Mouse (Mus musculus): Measurements from ENCODE around the gene Jaml. TPM values are rescaled to one million over a fixed set of nuclear protein-coding genes. Genes with fewer than 3 reads are reported as not detected.

Jaml gene
- polyA plus RNA-seq, 1 experiment: not detected

GRCm38 (mm10) chr9:45048511-45048910, 30.5 kb upstream of the Jaml start:
- no peaks in the 10 kb centered on the region for H3K79me2 ChIP-seq (ENCODE audit: control insufficient read depth, insufficient read depth)

GRCm38 (mm10) chr9:45049731-45050130, 29.3 kb upstream of the Jaml start:
- TF ChIP-seq USF1 (IDR thresholded peaks at IDR 0.05; ENCODE audit: low read depth) (no peak), MYOG (IDR thresholded peaks at IDR 0.05; ENCODE audit: control insufficient read depth, extremely low read depth, insufficient read length) (no peak), CEBPB (IDR thresholded peaks at IDR 0.05; ENCODE audit: low read depth) (no peak), FOSL1 (IDR thresholded peaks at IDR 0.05; ENCODE audit: insufficient read depth, low read length, poor library complexity, severe bottlenecking) (no peak), MYOD1 (IDR thresholded peaks at IDR 0.05; ENCODE audit: control insufficient read depth, insufficient read length, low read depth) (no peak), MAX (IDR thresholded peaks at IDR 0.05) (no peak), CTCF (IDR thresholded peaks at IDR 0.05; ENCODE audit: control insufficient read depth, insufficient read depth, insufficient read length) (no peak)
- Histone ChIP-seq H3K79me3 (ENCODE audit: low read depth) (no peaks in the 10 kb centered on the region), H3ac (ENCODE audit: control insufficient read depth, insufficient read length, low read depth) (no peak overlapping the region), H3K36me3 (ENCODE audit: control insufficient read depth, insufficient read depth) (no peaks in the 10 kb centered on the region), H3K27me3 (ENCODE audit: control insufficient read depth, insufficient read depth, insufficient read length) (peaks cover 13% of the 10 kb centered on the region), H3K79me2 (ENCODE audit: control insufficient read depth, insufficient read depth) (no peaks in the 10 kb centered on the region), H3K4me3 (ENCODE audit: insufficient read depth, poor library complexity, severe bottlenecking) (no peak overlapping the region)

More at GRCm38 (mm10) chr9:45048511-45048910, 30.5 kb upstream of the Jaml start:
- no peak overlapping the region for H3ac ChIP-seq (ENCODE audit: control insufficient read depth, insufficient read length, low read depth)
- H3K36me3 ChIP-seq (ENCODE audit: control insufficient read depth, insufficient read depth): no peaks in the 10 kb centered on the region
- H3K4me3 ChIP-seq (ENCODE audit: insufficient read depth, poor library complexity, severe bottlenecking): no peak overlapping the region
- H3K27me3 ChIP-seq (ENCODE audit: control insufficient read depth, insufficient read depth, insufficient read length): peaks cover 20% of the 10 kb centered on the region
- no peak for TF ChIP-seq MYOG (IDR thresholded peaks at IDR 0.05; ENCODE audit: control insufficient read depth, extremely low read depth, insufficient read length)
- TF ChIP-seq USF1 (IDR thresholded peaks at IDR 0.05; ENCODE audit: low read depth): no peak
- no peak for TF ChIP-seq CEBPB (IDR thresholded peaks at IDR 0.05; ENCODE audit: low read depth)
- no peak for TF ChIP-seq CTCF (IDR thresholded peaks at IDR 0.05; ENCODE audit: control insufficient read depth, insufficient read depth, insufficient read length)
- TF ChIP-seq MYOD1 (IDR thresholded peaks at IDR 0.05; ENCODE audit: control insufficient read depth, insufficient read length, low read depth): no peak
- TF ChIP-seq FOSL1 (IDR thresholded peaks at IDR 0.05; ENCODE audit: insufficient read depth, low read length, poor library complexity, severe bottlenecking): no peak
- no peak for TF ChIP-seq MAX (IDR thresholded peaks at IDR 0.05)
- no peaks in the 10 kb centered on the region for H3K79me3 ChIP-seq (ENCODE audit: low read depth)

GRCm38 (mm10) chr9:45050301-45050700, 28.7 kb upstream of the Jaml start:
- Histone ChIP-seq H3ac (ENCODE audit: control insufficient read depth, insufficient read length, low read depth) (no peak overlapping the region), H3K27me3 (ENCODE audit: control insufficient read depth, insufficient read depth, insufficient read length) (peaks cover 13% of the 10 kb centered on the region), H3K79me2 (ENCODE audit: control insufficient read depth, insufficient read depth) (no peaks in the 10 kb centered on the region), H3K4me3 (ENCODE audit: insufficient read depth, poor library complexity, severe bottlenecking) (no peak overlapping the region), H3K36me3 (ENCODE audit: control insufficient read depth, insufficient read depth) (no peaks in the 10 kb centered on the region), H3K79me3 (ENCODE audit: low read depth) (no peaks in the 10 kb centered on the region)
- no peak for TF ChIP-seq CTCF (IDR thresholded peaks at IDR 0.05; ENCODE audit: control insufficient read depth, insufficient read depth, insufficient read length)
- TF ChIP-seq MYOG (IDR thresholded peaks at IDR 0.05; ENCODE audit: control insufficient read depth, extremely low read depth, insufficient read length): no peak
- no peak for TF ChIP-seq USF1 (IDR thresholded peaks at IDR 0.05; ENCODE audit: low read depth)
- no peak for TF ChIP-seq FOSL1 (IDR thresholded peaks at IDR 0.05; ENCODE audit: insufficient read depth, low read length, poor library complexity, severe bottlenecking)
- no peak for TF ChIP-seq MAX (IDR thresholded peaks at IDR 0.05)
- TF ChIP-seq CEBPB (IDR thresholded peaks at IDR 0.05; ENCODE audit: low read depth): no peak
- TF ChIP-seq MYOD1 (IDR thresholded peaks at IDR 0.05; ENCODE audit: control insufficient read depth, insufficient read length, low read depth): no peak

GRCm38 (mm10) chr9:45055082-45055713, 23.8 kb upstream of the Jaml start, which contains the start of gene Mpzl3:
Gene Mpzl3, plus strand, starts transcription at chr9:45055186.
- Histone ChIP-seq H3K4me3 (ENCODE audit: insufficient read depth, poor library complexity, severe bottlenecking) (no peak within 1 kb of the TSS), H3ac (ENCODE audit: control insufficient read depth, insufficient read length, low read depth) (peak within 1 kb of the TSS; percentile 5), H3K79me3 (ENCODE audit: low read depth) (no peaks in the 10 kb centered on the region), H3K36me3 (ENCODE audit: control insufficient read depth, insufficient read depth) (no peaks in the 10 kb centered on the region), H3K79me2 (ENCODE audit: control insufficient read depth, insufficient read depth) (no peaks in the 10 kb centered on the region), H3K27me3 (ENCODE audit: control insufficient read depth, insufficient read depth, insufficient read length) (peaks cover 21% of the 10 kb centered on the region)
- no peak for TF ChIP-seq FOSL1 (IDR thresholded peaks at IDR 0.05; ENCODE audit: insufficient read depth, low read length, poor library complexity, severe bottlenecking)
- TF ChIP-seq MYOG (IDR thresholded peaks at IDR 0.05; ENCODE audit: control insufficient read depth, extremely low read depth, insufficient read length): no peak
- no peak for TF ChIP-seq MYOD1 (IDR thresholded peaks at IDR 0.05; ENCODE audit: control insufficient read depth, insufficient read length, low read depth)

- H3K36me3 ChIP-seq (ENCODE audit: control insufficient read depth, insufficient read depth): no peaks in the 10 kb centered on the region
- no peak for TF ChIP-seq FOSL1 (IDR thresholded peaks at IDR 0.05; ENCODE audit: insufficient read depth, low read length, poor library complexity, severe bottlenecking)
- no peak for TF ChIP-seq MYOG (IDR thresholded peaks at IDR 0.05; ENCODE audit: control insufficient read depth, extremely low read depth, insufficient read length)
- TF ChIP-seq CEBPB (IDR thresholded peaks at IDR 0.05; ENCODE audit: low read depth): no peak
- TF ChIP-seq MAX (IDR thresholded peaks at IDR 0.05): no peak
- no peak for TF ChIP-seq USF1 (IDR thresholded peaks at IDR 0.05; ENCODE audit: low read depth)
- no peak for TF ChIP-seq MYOD1 (IDR thresholded peaks at IDR 0.05; ENCODE audit: control insufficient read depth, insufficient read length, low read depth)
- no peak for TF ChIP-seq CTCF (IDR thresholded peaks at IDR 0.05; ENCODE audit: control insufficient read depth, insufficient read depth, insufficient read length)
- H3K27me3 ChIP-seq (ENCODE audit: control insufficient read depth, insufficient read depth, insufficient read length): peaks cover 27% of the 10 kb centered on the region
- H3K79me3 ChIP-seq (ENCODE audit: low read depth): no peaks in the 10 kb centered on the region
- no peak overlapping the region for H3K4me3 ChIP-seq (ENCODE audit: insufficient read depth, poor library complexity, severe bottlenecking)
- H3ac ChIP-seq (ENCODE audit: control insufficient read depth, insufficient read length, low read depth): no peak overlapping the region
- H3K79me2 ChIP-seq (ENCODE audit: control insufficient read depth, insufficient read depth): no peaks in the 10 kb centered on the region
Measured at GRCm38 (mm10) chr9:45058304-45058940, 20.6 kb upstream of the Jaml start.

All from C2C12 (cell line).